Mouse (Mus musculus) CH12.LX (cell line): ENCODE measurements around the gene Acss1.

Experiments
- CTCF ChIP-seq, 2 experiments: IDR thresholded peaks in 1 of 2; conservative IDR thresholded peaks in 1 of 2; 2 replicates each; pipeline ENCODE4 v1.5.1; 2011 to 2012; ENCODE audit warnings: low read depth in 2 of 2, low read length in 2 of 2, improper control_type of control experiment in 1 of 2, inconsistent platforms in 1 of 2, mild to moderate bottlenecking in 1 of 2, moderate library complexity in 1 of 2
- E2F4 ChIP-seq: IDR thresholded peaks from 2 replicates; pipeline ENCODE4 v1.6.1; 2011; ENCODE audit warnings: low read depth, low read length, improper control_type of control experiment; ENCODE audit not compliant: insufficient replicate concordance
- MXI1 ChIP-seq: IDR thresholded peaks from 2 replicates; pipeline ENCODE4 v1.6.1; 2011; ENCODE audit warnings: mild to moderate bottlenecking, low read depth, low read length, improper control_type of control experiment
- MYC ChIP-seq: IDR thresholded peaks from 2 replicates; pipeline ENCODE4 v1.6.1; 2011; ENCODE audit warnings: low read depth, mild to moderate bottlenecking, improper control_type of control experiment, low read length
- POLR2A ChIP-seq: IDR thresholded peaks from 2 replicates; pipeline ENCODE4 v1.6.1; 2011; ENCODE audit warnings: low read depth, mild to moderate bottlenecking, improper control_type of control experiment, low read length
- TCF12 ChIP-seq: IDR thresholded peaks from 2 replicates; pipeline ENCODE4 v1.6.1; 2014; ENCODE audit warnings: low read depth, mild to moderate bottlenecking, inconsistent platforms, low read length, improper control_type of control experiment

DNA sequence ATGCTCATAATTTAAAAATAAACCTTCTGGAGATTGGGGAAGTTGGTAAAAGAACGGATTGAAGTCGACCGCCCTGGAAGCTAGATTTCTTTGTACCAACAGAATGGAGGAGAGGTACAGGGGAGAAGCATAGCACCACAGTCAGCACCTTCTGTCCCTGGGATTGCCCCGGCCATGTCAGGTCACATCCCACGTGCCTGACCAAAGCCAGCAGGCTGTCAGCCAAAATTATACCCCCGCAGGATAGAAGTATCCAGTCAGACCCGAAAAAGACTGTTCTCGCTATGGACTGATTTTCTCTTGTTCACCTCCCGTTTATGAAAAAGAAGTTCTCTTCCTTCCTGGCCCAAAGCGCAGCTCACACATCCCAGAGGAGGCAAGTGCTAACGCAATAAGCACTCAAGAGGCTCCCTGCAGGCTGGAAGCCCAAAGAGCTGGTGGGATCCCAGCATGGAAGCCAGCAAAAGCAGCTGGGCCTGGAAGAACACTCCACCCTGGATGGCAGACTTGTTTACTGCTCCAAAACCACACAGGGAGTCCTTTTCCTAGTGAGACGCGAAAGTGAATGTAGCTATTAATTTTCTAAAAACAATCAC, 19.9 kb downstream of the Acss1 start:
- no peak for TF ChIP-seq TCF12
- TF ChIP-seq CTCF (conservative IDR thresholded peaks at IDR 0.05 in 1 of 2, IDR thresholded peaks at IDR 0.05 in 1 of 2; ENCODE audit: low read depth in 2 of 2, low read length in 2 of 2), result no peak
- no peak for TF ChIP-seq MXI1
- TF ChIP-seq POLR2A, result no peak
- no peak for TF ChIP-seq MYC
- TF ChIP-seq E2F4, result no peak
